Mouse (Mus musculus): ENCODE measurements around the gene Nipsnap3b. TPM values are rescaled to one million over a fixed set of nuclear protein-coding genes. Genes with fewer than 3 reads are reported as not detected.

Gene Nipsnap3b
- 10.5 and 40.8 TPM in 2 replicates for polyA plus RNA-seq (2012; ENCODE audit: insufficient read depth, low replicate concordance)

DNA sequence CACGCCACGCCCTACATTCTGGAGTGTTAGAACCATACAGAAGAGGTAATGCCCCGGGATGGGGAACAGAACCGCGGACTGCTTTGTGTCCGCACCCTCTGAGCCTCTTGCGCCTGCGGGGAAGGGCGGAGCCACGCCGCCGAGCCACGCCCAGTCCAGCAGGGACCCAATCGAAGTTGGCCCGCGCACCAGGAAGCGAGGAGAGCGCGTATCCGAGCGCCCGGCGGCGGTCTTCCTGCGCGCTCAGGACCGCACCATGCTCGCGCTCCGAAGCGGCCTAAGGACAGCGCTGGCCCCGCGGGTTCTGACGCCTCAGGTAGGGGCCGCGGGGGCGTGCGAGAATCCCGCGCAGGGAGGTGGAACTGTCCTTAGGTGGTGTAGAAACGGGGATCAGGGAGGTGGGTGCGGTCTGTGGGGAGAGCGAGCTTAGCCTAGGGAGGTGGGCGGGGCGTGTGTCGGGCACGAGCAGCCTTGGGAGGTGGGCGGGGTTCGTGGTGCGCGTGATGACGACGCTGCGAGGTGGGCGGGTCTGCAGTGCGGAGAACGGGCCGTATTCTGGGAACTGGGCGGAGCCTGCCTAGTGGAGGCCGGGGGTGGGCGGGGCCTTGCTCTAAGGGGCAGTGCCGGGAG, at the start of gene Nipsnap3b:
Nipsnap3b (plus strand) TSS at position 149 of the 630 bp plus-strand sequence.
- TF ChIP-seq FLI1 (IDR thresholded peaks at IDR 0.05; ENCODE audit: low read length) (no peak), GATA1 (IDR thresholded peaks at IDR 0.05; ENCODE audit: borderline replicate concordance, low read length) (no peak)
- Histone ChIP-seq H3K4me3 (replicated peaks) (peak within 1 kb of the TSS; percentile 97), H3K4me1 (peaks cover 11% of the 10 kb centered on the region), H3K9me3 (peaks cover 10% of the 10 kb centered on the region), H3K27me3 (replicated peaks) (no peaks in the 10 kb centered on the region), H3K36me3 (replicated peaks; ENCODE audit: low read length) (peaks cover 30% of the 10 kb centered on the region)

- no peaks in the 10 kb centered on the region for H3K36me3 ChIP-seq (replicated peaks; ENCODE audit: low read length)
- no peak within 1 kb of the TSS for H3K4me3 ChIP-seq (replicated peaks)
- no peaks in the 10 kb centered on the region for H3K4me1 ChIP-seq
- H3K9me3 ChIP-seq, result no peaks in the 10 kb centered on the region
- TF ChIP-seq FLI1 (IDR thresholded peaks at IDR 0.05; ENCODE audit: low read length) (no peak), GATA1 (IDR thresholded peaks at IDR 0.05; ENCODE audit: borderline replicate concordance, low read length) (no peak)
- no peaks in the 10 kb centered on the region for H3K27me3 ChIP-seq (replicated peaks)
These were observed 47.4 kb upstream of the Nipsnap3b start, which contains the start of gene Olfr270 for GRCm38 (mm10) chr4:52964247-52964646. Gene Olfr270 (plus strand): TSS chr4:52964547.

DNA sequence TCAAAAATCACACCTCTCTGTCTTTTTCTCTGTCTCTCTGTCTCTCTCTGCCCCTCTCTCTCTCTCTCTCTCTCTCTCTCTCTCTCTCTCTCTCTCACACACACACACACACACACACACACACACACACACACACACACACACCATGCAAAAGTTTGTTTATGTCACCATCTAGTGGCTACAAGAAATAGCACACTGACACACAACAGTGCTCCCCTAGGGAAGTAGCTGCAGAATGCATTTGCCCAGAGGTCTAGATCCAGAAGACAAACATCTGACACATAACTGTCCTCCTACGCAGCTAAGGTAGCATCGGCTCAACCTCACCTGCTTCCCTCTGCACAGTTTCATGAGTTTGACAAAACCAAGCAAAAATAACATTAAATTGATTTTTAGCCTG, 26.5 kb upstream of the Nipsnap3b start:
- H3K27me3 ChIP-seq (replicated peaks), result peaks cover 5% of the 10 kb centered on the region
- no peaks in the 10 kb centered on the region for H3K36me3 ChIP-seq (replicated peaks; ENCODE audit: low read length)
- peaks cover 4% of the 10 kb centered on the region; the same call in 1 of the 2 replicates for H3K9me3 ChIP-seq
- no peak overlapping the region for H3K4me3 ChIP-seq (replicated peaks)
- H3K4me1 ChIP-seq, result peaks cover 8% of the 10 kb centered on the region; the same call in 1 of the 2 replicates
- TF ChIP-seq FLI1 (IDR thresholded peaks at IDR 0.05; ENCODE audit: low read length) (no peak), GATA1 (IDR thresholded peaks at IDR 0.05; ENCODE audit: borderline replicate concordance, low read length) (no peak)

DNA sequence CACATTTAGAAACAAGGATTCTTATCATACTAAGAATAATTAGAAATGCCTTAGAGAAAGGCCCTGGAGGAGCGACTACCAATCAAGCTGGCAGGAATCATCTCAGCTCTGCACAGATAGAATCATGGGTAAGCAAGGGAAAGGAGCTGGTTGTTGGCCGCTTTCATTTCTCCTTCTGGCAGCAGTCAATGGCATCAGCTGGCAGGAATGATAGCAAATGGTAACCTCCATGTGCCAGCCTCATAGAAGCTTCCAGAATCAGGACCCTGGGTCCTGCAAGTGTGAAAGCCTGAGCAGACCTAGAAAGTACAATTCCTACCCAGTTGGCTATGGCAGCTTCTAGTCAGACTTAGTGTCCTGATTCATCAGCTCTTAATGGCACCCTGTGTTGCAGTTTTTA, 25.4 kb upstream of the Nipsnap3b start:
- Histone ChIP-seq H3K4me1 (peaks cover 8% of the 10 kb centered on the region; the same call in 1 of the 2 replicates), H3K4me3 (replicated peaks) (no peak overlapping the region), H3K27me3 (replicated peaks) (peaks cover 5% of the 10 kb centered on the region), H3K36me3 (replicated peaks; ENCODE audit: low read length) (no peaks in the 10 kb centered on the region), H3K9me3 (peaks cover 9% of the 10 kb centered on the region; the same call in 1 of the 2 replicates)
- no peak for TF ChIP-seq GATA1 (IDR thresholded peaks at IDR 0.05; ENCODE audit: borderline replicate concordance, low read length)
- no peak for TF ChIP-seq FLI1 (IDR thresholded peaks at IDR 0.05; ENCODE audit: low read length)

- TF ChIP-seq GATA1 (IDR thresholded peaks at IDR 0.05; ENCODE audit: borderline replicate concordance, low read length) (no peak), FLI1 (IDR thresholded peaks at IDR 0.05; ENCODE audit: low read length) (no peak)
- H3K27me3 ChIP-seq (replicated peaks), result peaks cover 4% of the 10 kb centered on the region
- H3K9me3 ChIP-seq, result peaks cover 9% of the 10 kb centered on the region; the same call in 1 of the 2 replicates
- H3K36me3 ChIP-seq (replicated peaks; ENCODE audit: low read length), result no peaks in the 10 kb centered on the region
- H3K4me3 ChIP-seq (replicated peaks), result no peak within 1 kb of the TSS
- H3K4me1 ChIP-seq, result 0 out of 2 replicates have a peak, but pooled peaks cover 4% of the 10 kb centered on the region
These were observed 22.4 kb upstream of the Nipsnap3b start, which contains the start of gene Nipsnap3a for GRCm38 (mm10) chr4:52989248-52989647. Gene Nipsnap3a (plus strand): TSS chr4:52989272.

DNA sequence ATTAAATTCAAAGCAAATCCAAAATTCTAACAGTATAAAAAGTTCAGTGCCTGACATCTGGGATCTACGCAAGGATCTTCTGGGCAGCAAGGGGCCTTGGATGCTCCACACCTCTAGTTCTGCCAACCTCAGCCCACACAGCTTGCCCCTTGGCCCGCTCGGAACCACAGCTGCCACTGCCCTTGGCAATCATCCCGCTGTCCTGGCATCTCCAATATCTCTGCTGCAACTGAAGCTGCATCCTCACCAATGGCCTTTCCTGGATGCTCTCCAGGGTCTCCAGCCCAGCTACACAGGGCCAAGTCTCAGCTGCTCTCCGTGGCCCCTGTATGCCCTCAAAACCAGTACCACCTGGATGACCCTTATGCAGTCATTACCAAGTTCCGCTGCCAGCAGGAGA, 12.2 kb upstream of the Nipsnap3b start:
- no peak for TF ChIP-seq GATA1 (IDR thresholded peaks at IDR 0.05; ENCODE audit: borderline replicate concordance, low read length)
- no peak for TF ChIP-seq FLI1 (IDR thresholded peaks at IDR 0.05; ENCODE audit: low read length)
- H3K4me1 ChIP-seq, result no peaks in the 10 kb centered on the region
- peaks cover 7% of the 10 kb centered on the region for H3K9me3 ChIP-seq

GRCm38 (mm10) chr4:53000154-53000553, 11.5 kb upstream of the Nipsnap3b start:
- no peaks in the 10 kb centered on the region for H3K4me1 ChIP-seq
- no peak for TF ChIP-seq GATA1 (IDR thresholded peaks at IDR 0.05; ENCODE audit: borderline replicate concordance, low read length)
- TF ChIP-seq FLI1 (IDR thresholded peaks at IDR 0.05; ENCODE audit: low read length), result no peak
- H3K27me3 ChIP-seq (replicated peaks), result peaks cover 2% of the 10 kb centered on the region
- no peaks in the 10 kb centered on the region for H3K36me3 ChIP-seq (replicated peaks; ENCODE audit: low read length)
- H3K4me3 ChIP-seq (replicated peaks), result no peak overlapping the region
- H3K9me3 ChIP-seq, result peaks cover 7% of the 10 kb centered on the region

More for the DNA sequence above, 12.2 kb upstream of the Nipsnap3b start:
- Histone ChIP-seq H3K27me3 (replicated peaks) (peaks cover 2% of the 10 kb centered on the region), H3K36me3 (replicated peaks; ENCODE audit: low read length) (no peaks in the 10 kb centered on the region), H3K4me3 (replicated peaks) (no peak overlapping the region)

GRCm38 (mm10) chr4:53009183-53009582, 2.5 kb upstream of the Nipsnap3b start:
- H3K9me3 ChIP-seq, result no peaks in the 10 kb centered on the region
- H3K27me3 ChIP-seq (replicated peaks), result no peaks in the 10 kb centered on the region
- peaks cover 4% of the 10 kb centered on the region for H3K36me3 ChIP-seq (replicated peaks; ENCODE audit: low read length)
- H3K4me1 ChIP-seq, result peaks cover 11% of the 10 kb centered on the region
- no peak overlapping the region for H3K4me3 ChIP-seq (replicated peaks)
- TF ChIP-seq FLI1 (IDR thresholded peaks at IDR 0.05; ENCODE audit: low read length) (no peak), GATA1 (IDR thresholded peaks at IDR 0.05; ENCODE audit: borderline replicate concordance, low read length) (no peak)

- peaks cover 10% of the 10 kb centered on the region for H3K36me3 ChIP-seq (replicated peaks; ENCODE audit: low read length)
- H3K27me3 ChIP-seq (replicated peaks), result no peaks in the 10 kb centered on the region
- peaks cover 11% of the 10 kb centered on the region for H3K4me1 ChIP-seq
- no peak for TF ChIP-seq FLI1 (IDR thresholded peaks at IDR 0.05; ENCODE audit: low read length)
- H3K9me3 ChIP-seq, result no peaks in the 10 kb centered on the region
- no peak overlapping the region for H3K4me3 ChIP-seq (replicated peaks)
These were observed 1.8 kb upstream of the Nipsnap3b start for GRCm38 (mm10) chr4:53009871-53010270.

- no peaks in the 10 kb centered on the region for H3K27me3 ChIP-seq (replicated peaks)
- H3K9me3 ChIP-seq, result peaks cover 20% of the 10 kb centered on the region
- H3K4me3 ChIP-seq (replicated peaks), result no peak overlapping the region
- no peak for TF ChIP-seq FLI1 (IDR thresholded peaks at IDR 0.05; ENCODE audit: low read length)
- TF ChIP-seq GATA1 (IDR thresholded peaks at IDR 0.05; ENCODE audit: borderline replicate concordance, low read length), result no peak
- H3K36me3 ChIP-seq (replicated peaks; ENCODE audit: low read length), result peaks cover 56% of the 10 kb centered on the region
- peaks cover 11% of the 10 kb centered on the region for H3K4me1 ChIP-seq
These were observed 2.7 kb downstream of the Nipsnap3b start for GRCm38 (mm10) chr4:53014421-53014820.

Data from megakaryocyte, embryonic 14.5 days (primary cell).